Mouse (Mus musculus): Measurements from ENCODE around the gene Cutc.

The Cutc gene

GRCm38 (mm10) chr19:43754237-43754636, 1.4 kb downstream of the Cutc start:
- no peak for DNase-seq

GRCm38 (mm10) chr19:43754872-43755271, 2.1 kb downstream of the Cutc start:
- no peak for DNase-seq

GRCm38 (mm10) chr19:43760504-43760903, 7.7 kb downstream of the Cutc start:
- peak; percentile 74 to 87 for DNase-seq

GRCm38 (mm10) chr19:43761543-43762256, 8.9 kb downstream of the Cutc start:
- DNase-seq, result no peak

- no peak for DNase-seq
Measured at GRCm38 (mm10) chr19:43762410-43762809, 9.6 kb downstream of the Cutc start.

- no peak for DNase-seq
Measured at GRCm38 (mm10) chr19:43766451-43766850, 13.7 kb downstream of the Cutc start.

- no peak for DNase-seq
Measured at GRCm38 (mm10) chr19:43767549-43768322, 14.9 kb downstream of the Cutc start.

- DNase-seq, result no peak
Measured at GRCm38 (mm10) chr19:43769366-43769960, 16.7 kb downstream of the Cutc start.

- no peak for DNase-seq
Measured at GRCm38 (mm10) chr19:43770584-43770983, 17.8 kb downstream of the Cutc start.

- DNase-seq, result no peak
Measured at GRCm38 (mm10) chr19:43771499-43771969, 18.7 kb downstream of the Cutc start.

GRCm38 (mm10) chr19:43772311-43772710, 19.5 kb downstream of the Cutc start:
- no peak for DNase-seq

GRCm38 (mm10) chr19:43775433-43775832, 22.6 kb downstream of the Cutc start:
- no peak for DNase-seq

- no peak for DNase-seq
Measured at GRCm38 (mm10) chr19:43776561-43776960, 23.8 kb downstream of the Cutc start.

- DNase-seq, result no peak
Measured at GRCm38 (mm10) chr19:43777308-43777707, 24.5 kb downstream of the Cutc start.

GRCm38 (mm10) chr19:43780391-43780790, 27.6 kb downstream of the Cutc start:
- DNase-seq, result no peak

GRCm38 (mm10) chr19:43781980-43782379, 29.2 kb downstream of the Cutc start, which contains the start of gene Abcc2:
TSS of gene Abcc2 (plus strand) at chr19:43782192.
- DNase-seq, result no peak

GRCm38 (mm10) chr19:43784761-43785160, 32.0 kb downstream of the Cutc start:
- no peak for DNase-seq

GRCm38 (mm10) chr19:43786249-43787026, 33.6 kb downstream of the Cutc start:
- no peak for DNase-seq

- no peak for DNase-seq
Measured at GRCm38 (mm10) chr19:43789817-43790216, 37.0 kb downstream of the Cutc start.

- no peak for DNase-seq
Measured at GRCm38 (mm10) chr19:43792537-43792936, 39.7 kb downstream of the Cutc start.

- DNase-seq, result no peak
Measured at GRCm38 (mm10) chr19:43793951-43794350, 41.2 kb downstream of the Cutc start.

GRCm38 (mm10) chr19:43795511-43795910, 42.7 kb downstream of the Cutc start:
- no peak for DNase-seq

GRCm38 (mm10) chr19:43797216-43797615, 44.4 kb downstream of the Cutc start:
- no peak for DNase-seq

Data from cerebellum, postnatal 14 days (tissue).